Mouse (Mus musculus) MEL (cell line): ENCODE measurements around the gene Jpt1. TPM values are rescaled to one million over a fixed set of nuclear protein-coding genes. Genes with fewer than 3 reads are reported as not detected.
A peak's percentile ranks its signal among the peaks of the same experiment; 100 is the strongest.
"Not testable (repeated sequence)": the region's sequence is repeated elsewhere in the genome, so short reads cannot be mapped to it uniquely, and the experiment has no call there.

Experiments
- DNase-seq: peaks from one replicate; pipeline ENCODE4 v3.0.0; 2011; ENCODE audit warnings: low read depth, low spot score
- H3K27ac ChIP-seq: 2 replicates; pipeline ENCODE4 v1.5.1; 2012; ENCODE audit warnings: low read depth, mild to moderate bottlenecking, control low read depth, low read length, moderate library complexity; ENCODE audit not compliant: control insufficient read depth
- H3K27me3 ChIP-seq, 2 experiments: fragments of 150-350 bp in 1 of 2; sonication (generic) in 1 of 2; 2 replicates each; pipeline ENCODE4 v1.6.1; 2012; ENCODE audit warnings: low read length in 2 of 2, mild to moderate bottlenecking in 2 of 2, improper control_type of control experiment in 1 of 2, moderate library complexity in 1 of 2; ENCODE audit not compliant: insufficient read depth in 2 of 2, control insufficient read depth in 1 of 2
- H3K36me3 ChIP-seq, 2 experiments: 2 replicates each; pipeline ENCODE4 v1.6.1; 2012 to 2014; ENCODE audit warnings: low read length in 2 of 2, improper control_type of control experiment in 1 of 2, inconsistent platforms in 1 of 2, mild to moderate bottlenecking in 1 of 2; ENCODE audit not compliant: insufficient read depth in 2 of 2, control insufficient read depth in 1 of 2
- H3K4me1 ChIP-seq, 2 experiments: fragments of 150-350 bp in 1 of 2; sonication (generic) in 1 of 2; 2 replicates each; pipeline ENCODE4 v1.6.1; 2012; ENCODE audit warnings: low read length in 2 of 2, improper control_type of control experiment in 1 of 2, mild to moderate bottlenecking in 1 of 2; ENCODE audit not compliant: insufficient read depth in 2 of 2, control insufficient read depth in 1 of 2
- H3K4me3 ChIP-seq, 2 experiments: fragments of 150-350 bp in 1 of 2; sonication (generic) in 1 of 2; 2 replicates each; pipeline ENCODE4 v1.5.1; 2012; ENCODE audit warnings: low read depth in 2 of 2, low read length in 2 of 2, mild to moderate bottlenecking in 2 of 2, moderate library complexity in 2 of 2, control low read depth in 1 of 2, improper control_type of control experiment in 1 of 2; ENCODE audit not compliant: control insufficient read depth in 1 of 2, insufficient read depth in 1 of 2
- H3K79me2 ChIP-seq: 2 replicates; pipeline ENCODE4 v1.6.1; 2012; ENCODE audit warnings: mild to moderate bottlenecking, low read length, moderate library complexity; ENCODE audit not compliant: control insufficient read depth, poor library complexity, insufficient read depth
- H3K9ac ChIP-seq: 2 replicates; pipeline ENCODE4 v1.6.1; 2012; ENCODE audit warnings: low read depth, mild to moderate bottlenecking, control low read depth, low read length, moderate library complexity; ENCODE audit not compliant: control insufficient read depth, poor library complexity, severe bottlenecking
- H3K9me3 ChIP-seq: fragments of 150-350 bp; sonication (generic); replicated peaks from 2 replicates; pipeline ENCODE4 v1.6.1; 2012; ENCODE audit warnings: mild to moderate bottlenecking, low read length, improper control_type of control experiment, moderate library complexity; ENCODE audit not compliant: insufficient read depth
- CTCF ChIP-seq, 3 experiments: IDR thresholded peaks in 2 of 3; conservative IDR thresholded peaks in 1 of 3; 2 replicates each; pipeline ENCODE4 v1.5.1; 2011 to 2012; ENCODE audit warnings: low read length in 3 of 3, low read depth in 2 of 3, mild to moderate bottlenecking in 2 of 3, improper control_type of control experiment in 1 of 3, inconsistent platforms in 1 of 3, mixed read lengths in 1 of 3, moderate library complexity in 1 of 3; ENCODE audit not compliant: control insufficient read depth in 1 of 3, insufficient read depth in 1 of 3, poor library complexity in 1 of 3, severe bottlenecking in 1 of 3
- MAX ChIP-seq: IDR thresholded peaks from 2 replicates; pipeline ENCODE4 v1.6.1; 2011; ENCODE audit warnings: low read length, improper control_type of control experiment
- MAZ ChIP-seq: IDR thresholded peaks from 2 replicates; pipeline ENCODE4 v1.6.1; 2012; ENCODE audit warnings: low read depth, mild to moderate bottlenecking, inconsistent platforms, low read length, improper control_type of control experiment
- MXI1 ChIP-seq: IDR thresholded peaks from 2 replicates; pipeline ENCODE4 v1.6.1; 2011; ENCODE audit warnings: mild to moderate bottlenecking, low read depth, low read length, improper control_type of control experiment
- POLR2AphosphoS2 ChIP-seq: IDR thresholded peaks from 2 replicates; pipeline ENCODE4 v1.6.1; 2011; ENCODE audit warnings: low read length, improper control_type of control experiment
- SMC3 ChIP-seq: IDR thresholded peaks from 2 replicates; pipeline ENCODE4 v1.6.1; 2011; ENCODE audit warnings: low read depth, low read length, improper control_type of control experiment
- UBTF ChIP-seq: IDR thresholded peaks from 2 replicates; pipeline ENCODE4 v1.6.1; 2012; ENCODE audit warnings: low read depth, mild to moderate bottlenecking, inconsistent platforms, low read length, improper control_type of control experiment, moderate library complexity, borderline replicate concordance; ENCODE audit not compliant: insufficient read depth
- polyA plus RNA-seq, 2 experiments: library from polyadenylated mRNA; stranded (reverse) in 1 of 2; unstranded in 1 of 2; fragments of >175 nt in 1 of 2; fragments of >200 nt in 1 of 2; gene quantifications; 2 replicates each; pipeline versions ENCODE4 v1.2.1 to v1.2.4; 2012; ENCODE audit warnings: low replicate concordance in 2 of 2, low read depth in 1 of 2; ENCODE audit not compliant: insufficient read length in 2 of 2, insufficient read depth in 1 of 2, missing spikeins in 1 of 2
- total RNA-seq: library from RNA; depleted of rRNA; stranded (reverse); fragments of 300-350 nt; gene quantifications from 2 replicates; pipeline ENCODE4 v1.2.3, GENCODE M21; 2012

Gene Jpt1
- total and polyA plus RNA-seq, 3 experiments, result 353 to 382 TPM; not detected in 1

- H3K9ac ChIP-seq, result peak overlapping the region; percentile 14; the same call in 1 of the 2 replicates
- H3K9me3 ChIP-seq, result no peaks in the 10 kb centered on the region
- H3K27ac ChIP-seq, result no peak overlapping the region
- TF ChIP-seq POLR2AphosphoS2 (no peak), MXI1 (no peak), UBTF (no peak)
- H3K4me1 ChIP-seq, result peaks cover 0 to 12% of the 10 kb centered on the region in 2 experiments; a peak in 2 of 4 replicates
- no peaks in the 10 kb centered on the region for H3K79me2 ChIP-seq
- DNase-seq, result no peak
- H3K4me3 ChIP-seq, result no peak overlapping the region
- no peaks in the 10 kb centered on the region for H3K27me3 ChIP-seq
- H3K36me3 ChIP-seq, result peaks cover 0 to 3% of the 10 kb centered on the region in 2 experiments; a peak in 1 of 4 replicates
Observed at GRCm38 (mm10) chr11:115457405-115457804, 56.8 kb downstream of the Jpt1 start.

- Histone ChIP-seq H3K4me3 (no peak overlapping the region), H3K9ac (no peak overlapping the region), H3K79me2 (no peaks in the 10 kb centered on the region), H3K27me3 (no peaks in the 10 kb centered on the region), H3K36me3 (peaks cover 0 to 3% of the 10 kb centered on the region in 2 experiments; a peak in 1 of 4 replicates), H3K27ac (no peak overlapping the region), H3K9me3 (no peaks in the 10 kb centered on the region), H3K4me1 (peaks cover 3 to 20% of the 10 kb centered on the region in 2 experiments)
- no peak for DNase-seq
- no peak for TF ChIP-seq MAZ
Observed at GRCm38 (mm10) chr11:115456182-115456581, 58.0 kb downstream of the Jpt1 start.

- TF ChIP-seq SMC3, result peak; percentile 15; the same call in 1 of the 2 replicates
- peak; percentile 27 to 32 (median 31); a peak in 4 of 6 replicates for TF ChIP-seq CTCF (IDR thresholded peaks at IDR 0.05 in 2 of 3, conservative IDR thresholded peaks at IDR 0.05 in 1 of 3; ENCODE audit: control insufficient read depth in 1 of 3, insufficient read depth in 1 of 3, low read depth in 2 of 3, low read length in 3 of 3, poor library complexity in 1 of 3, severe bottlenecking in 1 of 3)
- TF ChIP-seq MAX, result no peak
- H3K9me3 ChIP-seq, result no peaks in the 10 kb centered on the region
- no peaks in the 10 kb centered on the region for H3K79me2 ChIP-seq
- DNase-seq, result no peak
- no peak overlapping the region for H3K27ac ChIP-seq
- H3K27me3 ChIP-seq, result no peaks in the 10 kb centered on the region
- no peak overlapping the region for H3K4me3 ChIP-seq
- no peak overlapping the region for H3K9ac ChIP-seq
- peaks cover 3 to 20% of the 10 kb centered on the region in 2 experiments for H3K4me1 ChIP-seq
- H3K36me3 ChIP-seq, result peaks cover 0 to 3% of the 10 kb centered on the region in 2 experiments; a peak in 1 of 4 replicates
Observed at GRCm38 (mm10) chr11:115455619-115456018, 58.6 kb downstream of the Jpt1 start.

GRCm38 (mm10) chr11:115454822-115455221, 59.4 kb downstream of the Jpt1 start:
- TF ChIP-seq CTCF (IDR thresholded peaks at IDR 0.05 in 2 of 3, conservative IDR thresholded peaks at IDR 0.05 in 1 of 3; ENCODE audit: control insufficient read depth in 1 of 3, insufficient read depth in 1 of 3, low read depth in 2 of 3, low read length in 3 of 3, poor library complexity in 1 of 3, severe bottlenecking in 1 of 3), result peak in 2 of 3 experiments; percentile 40 to 48; a peak in 5 of 6 replicates
- H3K9ac ChIP-seq, H3K9me3 ChIP-seq, H3K27me3 ChIP-seq, H3K79me2 ChIP-seq, H3K36me3 ChIP-seq, H3K27ac ChIP-seq, H3K4me3 ChIP-seq: not testable (repeated sequence)
- DNase-seq, result peak; percentile 46
- peaks cover 3 to 20% of the 10 kb centered on the region in 2 experiments for H3K4me1 ChIP-seq
